Mouse (Mus musculus): ENCODE results near the gene Arap1. TPM values are rescaled to one million over a fixed set of nuclear protein-coding genes. Genes with fewer than 3 reads are reported as not detected.

The Arap1 gene
- polyA plus RNA-seq, 2 experiments = 77.1 to 92.6 TPM

GRCm38 (mm10) chr7:101314396-101314795 lies 33.5 kb upstream of the Arap1 start:
- H3K36me3 ChIP-seq (ENCODE audit: control insufficient read depth, insufficient read depth, low read length) = no peaks in the 10 kb centered on the region
- 71% methylated on average over 5 of the region's 5 CpGs for WGBS
- no peak for TF ChIP-seq POLR2A (IDR thresholded peaks at IDR 0.05; ENCODE audit: borderline replicate concordance, extremely low read depth, insufficient read depth, insufficient read length)
- H3K9me3 ChIP-seq (ENCODE audit: control insufficient read depth, low read length) = no peaks in the 10 kb centered on the region
- H3K27me3 ChIP-seq (ENCODE audit: control insufficient read depth, insufficient read depth, low read length) = no peaks in the 10 kb centered on the region; the same call in 1 of the 2 replicates
- no peak overlapping the region for H3K4me3 ChIP-seq (replicated peaks; ENCODE audit: low read length)
- peaks cover 4% of the 10 kb centered on the region; the same call in 1 of the 2 replicates for H3K4me1 ChIP-seq (ENCODE audit: control insufficient read depth, insufficient read depth, low read length)
- no peak for ATAC-seq (ENCODE audit: low FRiP score, low read depth)
- no peak for DNase-seq (ENCODE audit: low spot score)
- H3K27ac ChIP-seq (replicated peaks; ENCODE audit: low read depth, low read length) = no peak overlapping the region
- no peak overlapping the region for H3K4me2 ChIP-seq (replicated peaks; ENCODE audit: low read depth, low read length, severe bottlenecking)
- no peak overlapping the region for H3K9ac ChIP-seq (ENCODE audit: low read depth, low read length, severe bottlenecking)

- no peak for ATAC-seq (ENCODE audit: low FRiP score, low read depth)
- Histone ChIP-seq H3K27ac (replicated peaks; ENCODE audit: low read depth, low read length) (no peak overlapping the region), H3K36me3 (ENCODE audit: control insufficient read depth, insufficient read depth, low read length) (no peaks in the 10 kb centered on the region), H3K4me3 (replicated peaks; ENCODE audit: low read length) (no peak overlapping the region), H3K27me3 (ENCODE audit: control insufficient read depth, insufficient read depth, low read length) (no peaks in the 10 kb centered on the region; the same call in 1 of the 2 replicates), H3K9ac (ENCODE audit: low read depth, low read length, severe bottlenecking) (no peak overlapping the region), H3K9me3 (ENCODE audit: control insufficient read depth, low read length) (no peaks in the 10 kb centered on the region), H3K4me2 (replicated peaks; ENCODE audit: low read depth, low read length, severe bottlenecking) (no peak overlapping the region), H3K4me1 (ENCODE audit: control insufficient read depth, insufficient read depth, low read length) (peaks cover 6% of the 10 kb centered on the region; the same call in 1 of the 2 replicates)
- no peak for TF ChIP-seq POLR2A (IDR thresholded peaks at IDR 0.05; ENCODE audit: borderline replicate concordance, extremely low read depth, insufficient read depth, insufficient read length)
- DNase-seq (ENCODE audit: low spot score) = no peak
These were observed 32.2 kb upstream of the Arap1 start for GRCm38 (mm10) chr7:101315699-101316098.

DNA sequence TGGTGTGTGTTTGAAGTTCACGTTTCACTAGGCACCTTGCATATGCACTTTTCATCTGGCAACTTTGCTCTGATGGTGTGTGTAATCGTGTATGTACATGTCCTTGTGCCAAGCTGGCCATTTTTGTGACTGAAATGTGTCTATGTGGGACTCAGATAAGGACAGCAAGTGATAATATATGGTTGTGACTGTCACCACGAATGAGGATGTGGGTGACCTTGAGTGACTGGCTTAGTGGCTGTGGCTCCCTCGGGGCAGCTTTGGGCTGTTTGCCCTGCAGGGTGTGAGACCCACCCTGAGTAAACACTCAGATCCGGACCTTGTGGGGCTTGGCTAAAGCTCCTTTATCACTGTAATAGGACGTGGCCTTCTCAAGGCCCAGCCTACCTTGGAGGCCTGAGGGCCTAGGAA lies 31.3 kb upstream of the Arap1 start:
- Histone ChIP-seq H3K27ac (replicated peaks; ENCODE audit: low read depth, low read length) (no peak overlapping the region), H3K4me3 (replicated peaks; ENCODE audit: low read length) (no peak overlapping the region), H3K4me1 (ENCODE audit: control insufficient read depth, insufficient read depth, low read length) (peaks cover 7% of the 10 kb centered on the region; the same call in 1 of the 2 replicates), H3K4me2 (replicated peaks; ENCODE audit: low read depth, low read length, severe bottlenecking) (no peak overlapping the region), H3K9me3 (ENCODE audit: control insufficient read depth, low read length) (no peaks in the 10 kb centered on the region), H3K36me3 (ENCODE audit: control insufficient read depth, insufficient read depth, low read length) (no peaks in the 10 kb centered on the region), H3K27me3 (ENCODE audit: control insufficient read depth, insufficient read depth, low read length) (no peaks in the 10 kb centered on the region; the same call in 1 of the 2 replicates), H3K9ac (ENCODE audit: low read depth, low read length, severe bottlenecking) (no peak overlapping the region)
- TF ChIP-seq POLR2A (IDR thresholded peaks at IDR 0.05; ENCODE audit: borderline replicate concordance, extremely low read depth, insufficient read depth, insufficient read length) = no peak
- ATAC-seq (ENCODE audit: low FRiP score, low read depth) = no peak
- no peak for DNase-seq (ENCODE audit: low spot score)
- WGBS = 64% methylated on average over 6 of the region's 6 CpGs

DNA sequence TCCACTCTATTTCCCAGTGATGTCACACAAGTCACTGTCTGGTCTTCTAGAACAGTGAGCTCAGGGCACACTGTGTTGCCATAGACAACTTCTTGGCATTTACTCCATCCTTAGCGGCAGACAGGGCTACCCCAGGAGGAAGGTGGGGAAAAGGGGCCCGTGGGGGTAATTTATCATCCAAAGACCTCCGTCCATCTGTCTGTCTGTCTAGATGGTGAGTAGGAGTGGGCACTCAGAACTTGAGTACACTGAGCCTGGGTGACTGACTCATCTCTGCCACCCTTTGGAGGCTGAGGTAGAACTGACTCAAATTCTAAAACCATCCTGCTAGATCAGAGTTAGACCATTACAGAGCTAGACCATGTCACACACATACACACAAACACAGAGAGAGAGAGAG lies 30.9 kb upstream of the Arap1 start, which contains the start of gene Stard10:
Gene Stard10 (plus strand): TSS at position 73 of the 400 bp plus-strand sequence.
- Histone ChIP-seq H3K9ac (ENCODE audit: low read depth, low read length, severe bottlenecking) (no peak within 1 kb of the TSS), H3K9me3 (ENCODE audit: control insufficient read depth, low read length) (no peaks in the 10 kb centered on the region), H3K27me3 (ENCODE audit: control insufficient read depth, insufficient read depth, low read length) (no peaks in the 10 kb centered on the region; the same call in 1 of the 2 replicates), H3K4me1 (ENCODE audit: control insufficient read depth, insufficient read depth, low read length) (peaks cover 7% of the 10 kb centered on the region; the same call in 1 of the 2 replicates), H3K27ac (replicated peaks; ENCODE audit: low read depth, low read length) (no peak within 1 kb of the TSS), H3K4me3 (replicated peaks; ENCODE audit: low read length) (no peak within 1 kb of the TSS), H3K4me2 (replicated peaks; ENCODE audit: low read depth, low read length, severe bottlenecking) (no peak within 1 kb of the TSS), H3K36me3 (ENCODE audit: control insufficient read depth, insufficient read depth, low read length) (no peaks in the 10 kb centered on the region)
- WGBS = 78% methylated on average over 3 of the region's 3 CpGs
- no peak for ATAC-seq (ENCODE audit: low FRiP score, low read depth)
- no peak for TF ChIP-seq POLR2A (IDR thresholded peaks at IDR 0.05; ENCODE audit: borderline replicate concordance, extremely low read depth, insufficient read depth, insufficient read length)
- DNase-seq (ENCODE audit: low spot score) = no peak

DNA sequence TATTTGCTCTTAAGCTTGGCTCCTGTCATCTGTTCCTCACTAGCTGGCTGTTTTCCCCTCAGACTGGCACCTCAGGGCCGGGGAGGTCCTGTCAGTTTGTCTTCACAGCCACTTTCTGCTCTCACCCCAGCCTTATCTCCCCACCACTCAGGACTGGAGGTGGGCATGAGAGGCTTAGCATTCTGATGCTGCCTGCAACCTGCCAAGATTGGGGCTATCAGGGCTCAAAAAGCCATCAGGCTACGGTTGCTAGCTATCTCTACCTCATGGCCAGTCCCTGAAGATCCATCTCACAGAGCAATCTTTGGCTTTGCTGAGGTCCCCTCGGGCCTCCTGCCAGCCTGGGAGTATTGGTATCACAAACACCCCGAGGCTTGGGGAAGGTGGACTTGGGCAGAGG lies 29.0 kb upstream of the Arap1 start:
- ATAC-seq (ENCODE audit: low FRiP score, low read depth) = no peak
- no peak for TF ChIP-seq POLR2A (IDR thresholded peaks at IDR 0.05; ENCODE audit: borderline replicate concordance, extremely low read depth, insufficient read depth, insufficient read length)
- 73% methylated on average over 4 of the region's 4 CpGs for WGBS

More for the DNA sequence above, 29.0 kb upstream of the Arap1 start:
- Histone ChIP-seq H3K9me3 (ENCODE audit: control insufficient read depth, low read length) (no peaks in the 10 kb centered on the region), H3K4me3 (replicated peaks; ENCODE audit: low read length) (no peak overlapping the region), H3K36me3 (ENCODE audit: control insufficient read depth, insufficient read depth, low read length) (no peaks in the 10 kb centered on the region), H3K27me3 (ENCODE audit: control insufficient read depth, insufficient read depth, low read length) (no peaks in the 10 kb centered on the region; the same call in 1 of the 2 replicates), H3K4me1 (ENCODE audit: control insufficient read depth, insufficient read depth, low read length) (peaks cover 7% of the 10 kb centered on the region; the same call in 1 of the 2 replicates), H3K9ac (ENCODE audit: low read depth, low read length, severe bottlenecking) (no peak overlapping the region), H3K27ac (replicated peaks; ENCODE audit: low read depth, low read length) (no peak overlapping the region), H3K4me2 (replicated peaks; ENCODE audit: low read depth, low read length, severe bottlenecking) (no peak overlapping the region)
- no peak for DNase-seq (ENCODE audit: low spot score)

All from limb, embryonic 14.5 days (tissue).